Mouse (Mus musculus) myocyte (in vitro differentiated cells): ENCODE measurements around the gene Gkap1.

Source experiments
- POLR2A ChIP-seq: IDR thresholded peaks from one replicate; pipeline ENCODE4 v1.6.1; 2011; ENCODE audit warnings: low read depth, mild to moderate bottlenecking, control low read depth, moderate library complexity; ENCODE audit not compliant: insufficient read length
- POLR2AphosphoS2 ChIP-seq: IDR thresholded peaks from one replicate; pipeline ENCODE4 v1.6.1; 2011; ENCODE audit warnings: low read depth, control low read depth; ENCODE audit not compliant: insufficient read length
- TCF12 ChIP-seq: IDR thresholded peaks from one replicate; pipeline ENCODE4 v1.6.1; 2011; ENCODE audit warnings: mild to moderate bottlenecking, control low read depth; ENCODE audit not compliant: poor library complexity, insufficient read depth, severe bottlenecking

GRCm38 (mm10) chr13:58280528-58280927 lies 5.0 kb upstream of the Gkap1 start:
- no peak for TF ChIP-seq POLR2AphosphoS2
- TF ChIP-seq POLR2A, result no peak
- TF ChIP-seq TCF12, result no peak
